Mouse (Mus musculus) heart, postnatal 0 days (tissue): ENCODE results near the gene Pdhb. TPM values are rescaled to one million over a fixed set of nuclear protein-coding genes. Genes with fewer than 3 reads are reported as not detected.
"Not testable (repeated sequence)": the region's sequence is repeated elsewhere in the genome, so short reads cannot be mapped to it uniquely, and the experiment has no call there.

Experiments
- ATAC-seq: fragments of 200-750 bp; cut with Nextera tagmentation; 2 replicates; pipeline ENCODE4 v1.8.0; 2017; ENCODE audit warnings: low read depth, moderate number of reproducible peaks, moderate library complexity; ENCODE audit not compliant: insufficient read depth
- DNase-seq: peaks from one replicate; pipeline ENCODE4 v3.0.0-alpha.2; 2016; ENCODE audit warnings: low spot score
- H3K27ac ChIP-seq: fragments of 300-500 bp; sonication (generic); 2 replicates; pipeline ENCODE4 v1.5.1; 2014; ENCODE audit warnings: low read depth, mild to moderate bottlenecking
- H3K27me3 ChIP-seq: fragments of 300-500 bp; sonication (generic); 2 replicates; pipeline ENCODE4 v1.6.1; 2014; ENCODE audit warnings: low read length, mixed read lengths; ENCODE audit not compliant: control insufficient read depth, insufficient read depth
- H3K36me3 ChIP-seq: fragments of 300-500 bp; sonication (generic); replicated peaks from 2 replicates; pipeline ENCODE4 v1.6.1; 2014; ENCODE audit warnings: low read length, mixed read lengths; ENCODE audit not compliant: control insufficient read depth, insufficient read depth
- H3K4me1 ChIP-seq: fragments of 300-500 bp; sonication (generic); 2 replicates; pipeline ENCODE4 v1.6.1; 2014; ENCODE audit warnings: antibody characterized with exemption; ENCODE audit not compliant: control insufficient read depth, insufficient read depth
- H3K4me2 ChIP-seq: fragments of 300-500 bp; sonication (generic); 2 replicates; pipeline ENCODE4 v1.6.1; 2014; ENCODE audit warnings: low read depth, mild to moderate bottlenecking, low read length, moderate library complexity
- H3K4me3 ChIP-seq: fragments of 300-500 bp; sonication (generic); 2 replicates; pipeline ENCODE4 v1.5.1; 2014; ENCODE audit warnings: low read depth, low read length
- H3K9ac ChIP-seq: fragments of 300-500 bp; sonication (generic); replicated peaks from 2 replicates; pipeline ENCODE4 v1.6.1; 2014; ENCODE audit warnings: low read depth, low read length, mixed read lengths
- H3K9me3 ChIP-seq: fragments of 300-500 bp; sonication (generic); replicated peaks from 2 replicates; pipeline ENCODE4 v1.6.1; 2016; ENCODE audit warnings: low read length; ENCODE audit not compliant: control insufficient read depth
- CTCF ChIP-seq: IDR thresholded peaks from 2 replicates; pipeline ENCODE4 v1.5.1; 2016; ENCODE audit warnings: antibody characterized with exemption, control low read depth, low read depth
- EP300 ChIP-seq: IDR thresholded peaks from 2 replicates; pipeline ENCODE4 v1.6.1; 2016; ENCODE audit warnings: antibody characterized with exemption, low read depth
- WGBS: fragments of 180-500 bp; shearing (Covaris S2); extraction: QIAGEN DNeasy Blood & Tissue Kit; methylation state at CpG from one replicate; pipeline ENCODE4 v1.1.7; 2014; 5-methylcytosine and 5-hydroxymethylcytosine counted together
- polyA plus RNA-seq: library from polyadenylated mRNA; unstranded; fragments of >200 nt; fragmentation: Nextera tagmentation; extraction: Ambion mirVana; gene quantifications from 2 replicates; pipeline ENCODE4 v1.2.1, GENCODE M21; 2015
- total RNA-seq: library from RNA; depleted of rRNA; stranded (reverse); fragments of >200 nt; gene quantifications from 2 replicates; pipeline ENCODE4 v1.2.3, GENCODE M21; 2014; ENCODE audit warnings: low replicate concordance

Gene Pdhb
- total and polyA plus RNA-seq, 2 experiments from 2014 or later, result 535 to 1,048 TPM

DNA sequence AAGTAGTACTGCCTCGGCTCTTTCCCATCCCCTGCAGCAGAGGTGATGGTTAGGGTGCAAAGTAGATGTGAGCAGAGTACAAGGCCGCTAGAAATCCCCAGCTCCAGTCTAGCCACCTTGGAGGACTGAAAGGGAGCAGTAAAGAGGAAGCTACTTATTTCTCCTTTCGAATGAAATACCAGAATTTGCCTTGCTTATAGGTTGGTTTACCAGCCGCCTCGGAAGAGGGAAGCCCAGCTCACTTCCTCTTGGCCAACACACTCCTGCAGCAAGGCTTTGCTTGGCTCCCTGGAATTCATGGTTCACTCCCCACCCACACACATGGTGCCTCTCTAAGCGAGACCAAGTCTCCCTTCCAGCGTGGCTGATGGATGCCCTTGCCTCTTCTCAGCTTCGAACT, 40.0 kb downstream of the Pdhb start:
- no peak for DNase-seq
- H3K27ac ChIP-seq, result no peak overlapping the region
- TF ChIP-seq EP300, result no peak
- no peak for TF ChIP-seq CTCF
- H3K4me3 ChIP-seq, result no peak overlapping the region
- H3K9me3 ChIP-seq, result no peaks in the 10 kb centered on the region
- WGBS, result 83% methylated on average over 8 of the region's 8 CpGs
- no peak for ATAC-seq
- peaks cover 34% of the 10 kb centered on the region for H3K36me3 ChIP-seq
- no peak overlapping the region for H3K9ac ChIP-seq
- no peaks in the 10 kb centered on the region for H3K27me3 ChIP-seq
- no peak overlapping the region for H3K4me2 ChIP-seq
- peaks cover 10% of the 10 kb centered on the region for H3K4me1 ChIP-seq

DNA sequence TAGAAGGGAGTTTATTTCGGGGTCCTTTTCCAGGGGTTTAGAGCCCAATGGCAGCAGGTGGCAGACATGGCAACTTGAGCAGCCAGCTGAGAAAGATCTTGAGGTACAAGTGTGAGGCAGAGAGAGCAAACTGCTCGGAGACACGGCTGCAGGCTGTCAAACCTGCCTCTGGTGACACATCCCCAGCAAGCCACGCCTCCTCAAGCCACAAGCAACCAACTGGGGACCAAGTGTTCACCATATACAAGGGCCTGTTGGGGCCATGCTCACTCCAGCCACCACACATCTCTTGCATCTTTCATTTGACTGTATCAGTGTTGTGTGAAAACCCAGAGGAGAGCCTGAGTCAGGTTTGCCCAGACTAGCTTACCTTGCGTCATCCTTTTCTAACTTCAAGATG, 44.9 kb downstream of the Pdhb start:
- no peak overlapping the region for H3K27ac ChIP-seq
- ATAC-seq (no peak), DNase-seq (no peak)
- TF ChIP-seq CTCF, result no peak
- TF ChIP-seq EP300, result no peak
- H3K4me1 ChIP-seq, result no peaks in the 10 kb centered on the region
- H3K36me3 ChIP-seq, result peaks cover 35% of the 10 kb centered on the region
- H3K4me3 ChIP-seq, result no peak overlapping the region
- H3K27me3 ChIP-seq, result no peaks in the 10 kb centered on the region
- H3K9ac ChIP-seq, result no peak overlapping the region
- H3K4me2 ChIP-seq, result no peak overlapping the region
- H3K9me3 ChIP-seq, result no peaks in the 10 kb centered on the region
- WGBS, result 51% methylated on average over 5 of the region's 5 CpGs

DNA sequence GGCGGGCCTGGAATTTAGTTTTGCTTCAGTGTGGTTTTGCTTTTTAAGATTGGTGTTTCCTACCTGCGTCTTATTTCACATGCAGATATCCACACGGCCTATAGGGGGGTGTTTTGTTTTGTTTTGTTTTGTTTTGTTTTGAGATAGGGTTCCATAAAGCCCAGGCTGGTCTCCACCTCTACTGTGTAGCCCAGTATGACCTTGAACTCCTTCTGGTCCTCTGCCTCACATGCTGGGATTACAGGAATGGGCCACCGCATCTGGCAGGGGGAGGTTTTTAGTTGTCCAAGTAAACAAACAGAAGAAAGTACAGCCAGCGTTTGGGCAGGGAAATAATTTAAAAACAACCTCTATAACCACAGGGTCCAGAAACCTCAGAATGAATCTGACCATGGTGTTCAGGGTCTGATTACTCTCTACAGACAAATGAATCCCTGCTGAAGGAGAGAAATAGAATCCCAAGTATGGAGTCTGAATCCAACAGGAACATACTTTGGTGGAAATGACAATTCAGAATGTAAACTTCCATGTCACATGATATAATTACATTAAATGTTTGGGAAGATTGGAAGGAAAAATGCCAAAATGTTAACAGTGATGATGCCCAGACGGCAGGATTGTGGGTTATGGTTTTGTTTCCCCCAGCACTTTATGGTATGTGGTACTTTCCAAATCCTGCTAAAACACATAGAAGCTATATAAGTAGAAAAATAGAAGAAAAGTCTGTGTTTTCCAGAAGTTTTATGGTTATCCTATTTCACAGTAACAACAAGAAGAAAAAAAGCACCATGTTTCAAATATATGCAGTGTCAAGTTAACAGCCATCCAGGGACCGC, 48.6 kb downstream of the Pdhb start:
- Histone ChIP-seq H3K4me2 (no peak overlapping the region), H3K36me3 (peaks cover 38% of the 10 kb centered on the region), H3K9me3 (no peaks in the 10 kb centered on the region), H3K9ac (no peak overlapping the region), H3K4me3 (no peak overlapping the region), H3K27ac (no peak overlapping the region), H3K4me1 (no peaks in the 10 kb centered on the region), H3K27me3 (no peaks in the 10 kb centered on the region)
- 68% methylated on average over 7 of the region's 7 CpGs for WGBS
- ATAC-seq (no peak; the same call in 1 of the 2 replicates), DNase-seq (no peak)
- TF ChIP-seq CTCF, result no peak
- TF ChIP-seq EP300, result no peak

DNA sequence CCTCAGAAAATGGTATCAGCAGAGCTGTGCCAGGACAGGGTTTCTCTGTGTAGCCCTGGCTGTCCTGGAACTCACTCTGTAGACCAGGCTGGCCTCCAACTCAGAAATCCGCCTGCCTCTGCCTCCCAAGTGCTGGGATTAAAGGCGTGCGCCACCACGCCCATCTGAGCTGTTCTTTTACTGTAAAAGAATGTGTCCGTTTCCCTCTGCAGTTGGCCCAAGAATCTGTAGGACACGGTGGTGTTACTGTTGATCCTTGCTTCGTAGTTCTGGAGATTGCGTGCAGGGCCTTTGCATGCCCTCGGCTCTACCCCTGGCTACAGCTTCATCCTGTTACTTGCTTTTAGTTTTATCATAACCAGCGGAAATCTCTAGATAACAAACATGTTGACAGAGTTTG, 49.2 kb downstream of the Pdhb start:
- ATAC-seq, H3K4me3 ChIP-seq, H3K27ac ChIP-seq, H3K27me3 ChIP-seq, H3K9ac ChIP-seq, H3K9me3 ChIP-seq, H3K4me2 ChIP-seq, H3K4me1 ChIP-seq, DNase-seq: not testable (repeated sequence)
- WGBS, result 73% methylated on average over 10 of the region's 10 CpGs
- H3K36me3 ChIP-seq, result peaks cover 38% of the 10 kb centered on the region

DNA sequence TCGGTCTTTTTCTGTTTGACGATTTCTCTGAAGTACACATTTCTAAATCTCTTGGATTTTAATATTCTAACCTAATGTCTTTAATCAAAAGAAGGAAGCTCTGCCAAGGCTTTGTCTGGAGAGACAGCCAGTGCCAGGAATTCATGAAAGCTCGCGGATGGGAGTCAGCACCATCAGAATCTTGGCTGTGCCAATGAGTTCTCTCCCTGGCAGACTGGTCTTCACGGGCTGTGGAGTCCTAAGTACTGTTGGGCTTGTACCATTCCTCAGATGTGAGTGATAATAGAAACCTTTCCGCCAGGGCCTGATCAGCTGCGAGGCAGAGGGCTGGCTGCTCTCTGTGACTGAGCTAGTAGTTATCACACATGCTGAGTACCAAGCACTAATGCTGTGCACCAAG, 49.7 kb downstream of the Pdhb start:
- TF ChIP-seq EP300 (no peak), CTCF (no peak)
- Histone ChIP-seq H3K4me2 (no peak overlapping the region), H3K36me3 (peaks cover 38% of the 10 kb centered on the region), H3K9me3 (no peaks in the 10 kb centered on the region), H3K4me3 (no peak overlapping the region), H3K27me3 (no peaks in the 10 kb centered on the region), H3K4me1 (no peaks in the 10 kb centered on the region), H3K9ac (no peak overlapping the region), H3K27ac (no peak overlapping the region)
- 78% methylated on average over 7 of the region's 7 CpGs for WGBS
- no peak for DNase-seq
- ATAC-seq, result no peak

DNA sequence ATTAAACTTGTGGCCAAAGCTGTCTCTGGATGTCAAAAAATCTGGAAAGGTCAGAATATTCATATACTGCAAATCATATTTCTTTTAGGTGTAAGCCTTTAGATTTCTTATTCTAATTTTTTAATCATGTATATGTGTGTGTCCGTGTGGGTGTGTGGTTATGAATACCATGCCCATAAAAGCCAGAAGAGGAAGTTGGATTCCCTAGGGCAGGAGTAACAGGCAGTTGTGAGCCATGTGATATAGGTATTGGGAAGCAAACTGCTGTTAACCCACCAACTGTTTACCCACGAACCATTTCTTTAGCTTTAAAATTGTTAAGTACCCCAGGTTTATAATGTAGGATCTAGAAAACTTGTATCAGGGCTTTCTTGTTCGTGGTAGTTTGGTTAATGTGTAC, 52.9 kb downstream of the Pdhb start:
- H3K36me3 ChIP-seq, result peaks cover 28% of the 10 kb centered on the region
- no peak for TF ChIP-seq EP300
- no peak for TF ChIP-seq CTCF
- WGBS, result 72% methylated on average over 3 of the region's 3 CpGs
- H3K4me1 ChIP-seq, result no peaks in the 10 kb centered on the region
- DNase-seq (no peak), ATAC-seq (no peak)
- no peak overlapping the region for H3K4me2 ChIP-seq
- no peak overlapping the region for H3K9ac ChIP-seq
- no peak overlapping the region for H3K27ac ChIP-seq
- no peaks in the 10 kb centered on the region for H3K27me3 ChIP-seq
- no peak overlapping the region for H3K4me3 ChIP-seq
- H3K9me3 ChIP-seq, result no peaks in the 10 kb centered on the region
